Mouse (Mus musculus): Measurements from ENCODE around the gene 4930524J08Rik. TPM values are rescaled to one million over a fixed set of nuclear protein-coding genes. Genes with fewer than 3 reads are reported as not detected.

The 4930524J08Rik gene
- total RNA-seq, 2 experiments from 2014 or later: 1.2 to 1.6 TPM

GRCm38 (mm10) chr5:100003895-100004294 lies 25.0 kb downstream of the 4930524J08Rik start:
- no peak for DNase-seq (ENCODE audit: low spot score in 2 of 2)

GRCm38 (mm10) chr5:100005431-100005830 lies 26.6 kb downstream of the 4930524J08Rik start:
- DNase-seq (ENCODE audit: low spot score in 2 of 2): no peak

GRCm38 (mm10) chr5:100005896-100006295 lies 27.0 kb downstream of the 4930524J08Rik start:
- no peak for DNase-seq (ENCODE audit: low spot score in 2 of 2)

- DNase-seq (ENCODE audit: low spot score in 2 of 2): no peak
These were observed 27.6 kb downstream of the 4930524J08Rik start for GRCm38 (mm10) chr5:100006324-100007039.

- DNase-seq (ENCODE audit: low spot score in 2 of 2): no peak
These were observed 28.1 kb downstream of the 4930524J08Rik start for GRCm38 (mm10) chr5:100007040-100007375.

- no peak for DNase-seq (ENCODE audit: low spot score in 2 of 2)
These were observed 29.6 kb downstream of the 4930524J08Rik start for GRCm38 (mm10) chr5:100008485-100008884.

- no peak for DNase-seq (ENCODE audit: low spot score in 2 of 2)
These were observed 33.7 kb downstream of the 4930524J08Rik start for GRCm38 (mm10) chr5:100012599-100012998.

GRCm38 (mm10) chr5:100020089-100020488 lies 41.2 kb downstream of the 4930524J08Rik start:
- no peak for DNase-seq (ENCODE audit: low spot score in 2 of 2)

- DNase-seq (ENCODE audit: low spot score in 2 of 2): no peak
These were observed 45.5 kb downstream of the 4930524J08Rik start for GRCm38 (mm10) chr5:100024403-100024802.

- no peak for DNase-seq (ENCODE audit: low spot score in 2 of 2)
These were observed 46.0 kb downstream of the 4930524J08Rik start for GRCm38 (mm10) chr5:100024868-100025267.

Other genes starting within 250 kb of the 4930524J08Rik start
- gene Rasgef1b, start 250.0 kb upstream of the 4930524J08Rik start, total RNA-seq (2021): 10 to 100 TPM in 1 of 2 experiments, 1 to 10 TPM in 1; 9.3 to 11.2 TPM
- gene Vamp9, start 72.8 kb upstream of the 4930524J08Rik start, total RNA-seq (2021): 1 to 10 TPM in 1 of 2 experiments, not detected in 1; 1.0 TPM
- 100 to 1,000 TPM; 207 to 224 TPM for gene Hnrnpd, start 123 bp upstream of the 4930524J08Rik start, total RNA-seq (2021)
- 100 to 1,000 TPM; 163 to 166 TPM for gene Hnrnpdl, start 60.6 kb downstream of the 4930524J08Rik start, total RNA-seq (2021)
- gene Enoph1, start 60.9 kb downstream of the 4930524J08Rik start, total RNA-seq (2021): 10 to 100 TPM; 51.9 to 55.3 TPM
- gene Tmem150c, start 180.7 kb downstream of the 4930524J08Rik start, total RNA-seq (2021): 10 to 100 TPM; 81.6 to 81.9 TPM